Mouse (Mus musculus) lung, postnatal 0 days (tissue): Measurements from ENCODE around the gene Ddx23. TPM values are rescaled to one million over a fixed set of nuclear protein-coding genes. Genes with fewer than 3 reads are reported as not detected.

ENCODE experiments used
- ATAC-seq: fragments of 200-750 bp; cut with Nextera tagmentation; 2 replicates; pipeline ENCODE4 v1.8.0; 2017; ENCODE audit warnings: moderate library complexity
- DNase-seq: peaks from one replicate; pipeline ENCODE4 v3.0.0-alpha.2; 2016; ENCODE audit warnings: low spot score
- H3K27ac ChIP-seq: fragments of 300-500 bp; sonication (generic); 2 replicates; pipeline ENCODE4 v1.5.1; 2014; ENCODE audit warnings: antibody characterized with exemption, mild to moderate bottlenecking, low read length, mixed read lengths
- H3K27me3 ChIP-seq: fragments of 300-500 bp; sonication (generic); replicated peaks from 2 replicates; pipeline ENCODE4 v1.6.1; 2014; ENCODE audit warnings: low read length, mixed read lengths; ENCODE audit not compliant: insufficient read depth
- H3K36me3 ChIP-seq: fragments of 300-500 bp; sonication (generic); 2 replicates; pipeline ENCODE4 v1.6.1; 2014; ENCODE audit warnings: low read length, mixed read lengths; ENCODE audit not compliant: insufficient read depth
- H3K4me1 ChIP-seq: fragments of 300-500 bp; sonication (generic); 2 replicates; pipeline ENCODE4 v1.6.1; 2014; ENCODE audit warnings: antibody characterized with exemption, low read depth, low read length, mixed read lengths; ENCODE audit not compliant: insufficient read depth
- H3K4me2 ChIP-seq: fragments of 300-500 bp; sonication (generic); replicated peaks from 2 replicates; pipeline ENCODE4 v1.6.1; 2014; ENCODE audit warnings: low read depth, mild to moderate bottlenecking, low read length, moderate library complexity, mixed read lengths
- H3K4me3 ChIP-seq: fragments of 300-500 bp; sonication (generic); 2 replicates; pipeline ENCODE4 v1.5.1; 2014; ENCODE audit warnings: low read depth, low read length
- H3K9ac ChIP-seq: fragments of 300-500 bp; sonication (generic); replicated peaks from 2 replicates; pipeline ENCODE4 v1.6.1; 2014; ENCODE audit warnings: low read depth, mild to moderate bottlenecking
- H3K9me3 ChIP-seq: fragments of 300-500 bp; sonication (generic); 2 replicates; pipeline ENCODE4 v1.6.1; 2016; ENCODE audit warnings: low read length, mixed read lengths
- CTCF ChIP-seq: IDR thresholded peaks from 2 replicates; pipeline ENCODE4 v1.5.1; 2016; ENCODE audit warnings: antibody characterized with exemption, mild to moderate bottlenecking
- EP300 ChIP-seq: IDR thresholded peaks from 2 replicates; pipeline ENCODE4 v1.6.1; 2016; ENCODE audit warnings: antibody characterized with exemption, mild to moderate bottlenecking, control low read depth
- WGBS: fragments of 180-500 bp; shearing (Covaris S2); extraction: QIAGEN DNeasy Blood & Tissue Kit; methylation state at CpG from one replicate; pipeline ENCODE4 v1.1.7; 2014; 5-methylcytosine and 5-hydroxymethylcytosine counted together
- polyA plus RNA-seq: library from polyadenylated mRNA; unstranded; fragments of >200 nt; fragmentation: Nextera tagmentation; extraction: Ambion mirVana; gene quantifications from 2 replicates; pipeline ENCODE4 v1.2.1, GENCODE M21; 2015

The Ddx23 gene
- polyA plus RNA-seq, 1 experiment from 2014 or later: 14.5 TPM

DNA sequence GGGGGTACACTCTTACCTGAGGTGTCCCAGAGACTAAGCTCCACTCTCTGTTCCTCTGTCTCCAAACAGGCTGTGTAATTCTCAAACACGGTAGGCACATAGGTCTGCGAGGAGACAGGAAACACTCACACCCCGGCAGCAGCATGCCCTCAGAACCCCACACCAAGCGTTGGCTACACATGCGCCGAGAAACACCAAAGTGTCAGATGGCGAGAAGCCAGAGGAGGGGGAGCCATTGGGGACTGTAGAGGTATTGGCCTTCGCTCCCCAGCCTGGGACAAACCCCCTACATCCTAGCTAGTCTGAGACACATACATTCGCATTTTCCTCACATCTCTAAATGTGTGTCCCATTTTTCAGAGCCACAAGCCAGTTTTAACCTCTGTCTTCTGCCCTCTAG, 13.8 kb upstream of the Ddx23 start:
- Histone ChIP-seq H3K27me3 (peaks cover 24% of the 10 kb centered on the region; the same call in 1 of the 2 replicates), H3K4me2 (peak overlapping the region; percentile 77), H3K27ac (no peak overlapping the region), H3K9me3 (no peaks in the 10 kb centered on the region), H3K36me3 (no peaks in the 10 kb centered on the region), H3K4me3 (peak overlapping the region; percentile 39; the same call in 1 of the 2 replicates), H3K9ac (no peak overlapping the region), H3K4me1 (no peaks in the 10 kb centered on the region)
- no peak for ATAC-seq
- TF ChIP-seq CTCF: no peak
- no peak for TF ChIP-seq EP300
- 6% methylated on average over 9 of the region's 9 CpGs for WGBS
- no peak for DNase-seq

DNA sequence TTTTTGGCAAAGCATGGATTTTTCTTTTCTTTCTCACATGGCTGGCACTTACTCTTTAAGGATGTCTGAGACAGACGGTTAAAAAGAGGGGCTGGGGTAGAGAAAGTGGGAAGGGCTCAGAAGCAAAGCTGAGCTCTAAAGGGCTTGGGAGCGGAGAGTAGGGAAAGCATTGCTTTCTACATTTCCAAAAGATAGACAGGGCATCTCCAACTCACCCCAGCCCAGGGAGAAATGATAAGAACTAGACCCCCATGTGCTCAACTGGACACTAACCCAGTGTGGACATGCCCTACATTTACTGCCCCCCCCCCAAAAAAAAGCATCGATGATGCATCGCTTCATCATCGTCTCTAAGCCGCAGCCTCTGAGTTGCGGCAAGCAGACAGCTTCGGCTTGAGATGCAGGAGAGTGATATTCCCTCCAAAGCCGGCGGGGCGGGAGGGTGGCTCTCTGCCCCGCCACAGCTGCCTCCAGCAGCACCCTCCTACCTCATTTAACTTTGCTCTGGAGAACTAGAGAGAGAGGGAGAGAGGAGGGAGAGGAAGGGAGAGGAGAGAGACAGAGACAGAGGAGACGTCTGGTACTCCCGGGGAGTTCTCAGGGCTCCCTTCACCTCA, 13.0 kb upstream of the Ddx23 start:
- 8% methylated on average over 14 of the region's 14 CpGs for WGBS

DNA sequence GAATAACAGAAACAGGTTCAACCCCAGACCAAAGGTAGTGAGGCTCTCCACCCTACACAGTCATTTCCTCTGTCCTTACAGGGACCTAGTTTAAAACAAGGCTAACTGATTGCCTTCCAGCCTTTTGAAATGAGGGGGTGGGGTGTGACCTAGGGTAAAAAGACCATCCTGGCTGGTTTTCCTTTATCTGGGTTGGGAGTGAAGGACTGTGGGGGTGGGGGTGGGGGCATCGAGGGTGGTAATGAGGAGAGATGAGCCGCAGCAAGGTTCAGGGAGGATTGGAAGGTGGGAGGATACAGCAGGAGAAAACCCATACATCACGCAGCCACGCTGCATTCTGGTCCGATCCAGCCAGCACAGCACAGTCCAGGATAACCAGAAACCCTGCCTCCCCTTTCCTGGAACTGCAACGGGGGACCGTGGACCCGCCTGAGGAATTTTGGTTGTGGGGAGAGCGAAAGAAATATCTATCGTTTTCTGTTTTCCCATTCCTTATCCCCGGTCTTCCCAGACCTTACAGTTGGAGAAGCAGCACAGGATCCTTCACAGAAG, 12.4 kb upstream of the Ddx23 start:
- H3K4me1 ChIP-seq: no peaks in the 10 kb centered on the region
- DNase-seq: no peak
- no peaks in the 10 kb centered on the region for H3K9me3 ChIP-seq
- no peak overlapping the region for H3K27ac ChIP-seq
- no peaks in the 10 kb centered on the region for H3K36me3 ChIP-seq
- H3K4me3 ChIP-seq: no peak overlapping the region
- no peak for ATAC-seq
- H3K9ac ChIP-seq: no peak overlapping the region
- 31% methylated on average over 11 of the region's 11 CpGs for WGBS
- no peak overlapping the region for H3K4me2 ChIP-seq
- TF ChIP-seq EP300 (no peak), CTCF (no peak)
- H3K27me3 ChIP-seq: peaks cover 24% of the 10 kb centered on the region; the same call in 1 of the 2 replicates

More for the DNA sequence above, 13.0 kb upstream of the Ddx23 start:
- no peaks in the 10 kb centered on the region for H3K36me3 ChIP-seq
- H3K27ac ChIP-seq: no peak overlapping the region
- DNase-seq: no peak
- H3K4me1 ChIP-seq: no peaks in the 10 kb centered on the region
- no peak for ATAC-seq
- no peaks in the 10 kb centered on the region for H3K9me3 ChIP-seq
- H3K9ac ChIP-seq: no peak overlapping the region
- peaks cover 24% of the 10 kb centered on the region; the same call in 1 of the 2 replicates for H3K27me3 ChIP-seq
- TF ChIP-seq CTCF (no peak), EP300 (no peak)
- peak overlapping the region; percentile 77 for H3K4me2 ChIP-seq
- H3K4me3 ChIP-seq: peak overlapping the region; percentile 15; the same call in 1 of the 2 replicates

DNA sequence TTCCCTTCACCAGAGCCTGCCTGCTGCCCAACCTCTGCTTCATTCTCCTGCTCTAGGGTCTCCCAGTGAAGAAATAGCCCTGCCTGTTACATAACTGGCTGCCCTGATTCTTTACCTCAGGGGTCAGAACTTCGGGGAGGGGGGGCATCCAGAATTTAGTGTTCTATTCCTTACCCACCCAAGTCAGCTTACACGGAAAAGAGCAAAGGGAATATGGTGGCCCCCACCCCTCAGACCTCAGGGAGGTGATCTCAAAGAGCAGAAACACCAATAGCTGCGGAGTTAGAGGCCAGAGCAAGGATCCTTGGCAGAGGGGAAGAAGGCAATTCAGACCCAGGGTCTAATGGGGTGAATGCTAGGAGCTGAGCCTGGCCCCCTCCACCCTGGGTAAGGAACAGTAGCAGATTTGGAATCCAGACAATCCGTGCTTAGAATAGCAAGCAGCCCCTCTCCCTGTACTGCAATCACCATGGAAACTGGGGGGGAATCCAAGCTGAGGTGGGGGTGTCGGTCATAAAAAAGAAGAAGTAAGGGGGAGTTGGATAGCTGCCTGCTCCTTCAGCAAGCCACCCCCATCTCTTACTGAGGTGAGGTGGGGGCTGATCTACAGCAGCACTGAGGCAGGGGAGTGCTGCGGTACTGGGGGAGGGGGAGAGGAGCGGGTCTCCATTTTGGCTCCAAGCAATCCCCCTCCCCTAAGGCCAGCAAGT, 11.7 kb upstream of the Ddx23 start:
- WGBS: 29% methylated on average over 7 of the region's 7 CpGs
- Histone ChIP-seq H3K4me1 (no peaks in the 10 kb centered on the region), H3K36me3 (no peaks in the 10 kb centered on the region), H3K27me3 (peaks cover 24% of the 10 kb centered on the region; the same call in 1 of the 2 replicates), H3K9ac (no peak overlapping the region), H3K4me2 (no peak overlapping the region), H3K27ac (no peak overlapping the region), H3K4me3 (no peak overlapping the region), H3K9me3 (no peaks in the 10 kb centered on the region)
- DNase-seq: no peak
- TF ChIP-seq CTCF (no peak), EP300 (no peak)
- no peak for ATAC-seq

DNA sequence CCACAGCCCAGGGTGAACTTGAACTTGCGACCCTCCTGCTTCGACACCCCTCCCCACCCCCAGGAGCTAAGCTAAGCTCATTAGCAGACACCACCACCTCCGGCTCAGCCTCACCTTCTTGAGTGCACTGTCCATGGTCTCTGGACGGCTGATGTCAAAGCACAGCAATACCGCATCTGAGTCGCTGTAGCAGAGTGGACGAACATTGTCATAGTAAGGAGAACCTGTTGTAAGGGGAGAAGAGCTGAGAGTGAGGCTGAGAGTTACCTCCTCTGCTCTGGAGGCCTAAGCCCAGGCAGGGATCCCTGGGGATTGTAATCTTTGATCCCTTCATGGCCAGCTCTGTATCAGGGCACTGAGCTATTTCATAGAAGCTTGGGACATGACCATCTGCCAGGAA, 11.0 kb upstream of the Ddx23 start:
- Histone ChIP-seq H3K27me3 (peaks cover 24% of the 10 kb centered on the region; the same call in 1 of the 2 replicates), H3K4me3 (no peak overlapping the region), H3K9ac (no peak overlapping the region), H3K4me1 (no peaks in the 10 kb centered on the region), H3K27ac (no peak overlapping the region), H3K9me3 (no peaks in the 10 kb centered on the region), H3K36me3 (no peaks in the 10 kb centered on the region), H3K4me2 (no peak overlapping the region)
- TF ChIP-seq EP300: no peak
- TF ChIP-seq CTCF: no peak
- WGBS: 79% methylated on average over 7 of the region's 7 CpGs
- DNase-seq (no peak), ATAC-seq (no peak)

DNA sequence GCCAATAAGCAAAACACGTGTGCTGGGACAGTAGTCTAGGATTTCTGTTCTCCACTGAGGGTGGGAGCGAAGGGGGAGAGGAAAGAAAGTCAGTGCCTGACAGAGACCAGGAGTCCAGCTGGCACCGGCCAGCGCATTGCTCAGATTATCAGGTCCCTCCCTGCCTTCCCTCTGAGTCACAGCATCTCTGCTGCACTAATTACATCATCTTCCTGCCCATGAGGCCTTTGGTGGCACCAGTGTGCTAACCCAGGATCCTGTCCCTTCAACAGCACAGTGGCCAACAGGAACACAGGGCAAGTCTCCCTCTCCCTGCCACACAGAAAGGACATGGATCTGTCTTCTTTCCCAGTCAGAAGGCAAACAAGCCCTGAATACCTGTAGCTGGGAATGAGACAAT, 9.9 kb upstream of the Ddx23 start:
- Histone ChIP-seq H3K9ac (no peak overlapping the region), H3K4me3 (no peak overlapping the region), H3K9me3 (no peaks in the 10 kb centered on the region), H3K36me3 (no peaks in the 10 kb centered on the region), H3K27me3 (peaks cover 24% of the 10 kb centered on the region; the same call in 1 of the 2 replicates), H3K4me2 (no peak overlapping the region), H3K27ac (no peak overlapping the region), H3K4me1 (no peaks in the 10 kb centered on the region)
- 70% methylated on average over 4 of the region's 4 CpGs for WGBS
- TF ChIP-seq EP300 (no peak), CTCF (no peak)
- DNase-seq (peak; percentile 56), ATAC-seq (no peak; the same call in 1 of the 2 replicates)
